Mouse (Mus musculus) MEL (cell line): Measurements from ENCODE around the gene Slc25a45. TPM values are rescaled to one million over a fixed set of nuclear protein-coding genes. Genes with fewer than 3 reads are reported as not detected.

Source experiments
- DNase-seq: peaks from one replicate; pipeline ENCODE4 v3.0.0; 2011; ENCODE audit warnings: low read depth, low spot score
- H3K27ac ChIP-seq: 2 replicates; pipeline ENCODE4 v1.5.1; 2012; ENCODE audit warnings: low read depth, mild to moderate bottlenecking, control low read depth, low read length, moderate library complexity; ENCODE audit not compliant: control insufficient read depth
- H3K27me3 ChIP-seq, 2 experiments: fragments of 150-350 bp in 1 of 2; sonication (generic) in 1 of 2; 2 replicates each; pipeline ENCODE4 v1.6.1; 2012; ENCODE audit warnings: low read length in 2 of 2, mild to moderate bottlenecking in 2 of 2, improper control_type of control experiment in 1 of 2, moderate library complexity in 1 of 2; ENCODE audit not compliant: insufficient read depth in 2 of 2, control insufficient read depth in 1 of 2
- H3K36me3 ChIP-seq, 2 experiments: 2 replicates each; pipeline ENCODE4 v1.6.1; 2012 to 2014; ENCODE audit warnings: low read length in 2 of 2, improper control_type of control experiment in 1 of 2, inconsistent platforms in 1 of 2, mild to moderate bottlenecking in 1 of 2; ENCODE audit not compliant: insufficient read depth in 2 of 2, control insufficient read depth in 1 of 2
- H3K4me1 ChIP-seq, 2 experiments: fragments of 150-350 bp in 1 of 2; sonication (generic) in 1 of 2; 2 replicates each; pipeline ENCODE4 v1.6.1; 2012; ENCODE audit warnings: low read length in 2 of 2, improper control_type of control experiment in 1 of 2, mild to moderate bottlenecking in 1 of 2; ENCODE audit not compliant: insufficient read depth in 2 of 2, control insufficient read depth in 1 of 2
- H3K4me3 ChIP-seq, 2 experiments: fragments of 150-350 bp in 1 of 2; sonication (generic) in 1 of 2; 2 replicates each; pipeline ENCODE4 v1.5.1; 2012; ENCODE audit warnings: low read depth in 2 of 2, low read length in 2 of 2, mild to moderate bottlenecking in 2 of 2, moderate library complexity in 2 of 2, control low read depth in 1 of 2, improper control_type of control experiment in 1 of 2; ENCODE audit not compliant: control insufficient read depth in 1 of 2, insufficient read depth in 1 of 2
- H3K79me2 ChIP-seq: 2 replicates; pipeline ENCODE4 v1.6.1; 2012; ENCODE audit warnings: mild to moderate bottlenecking, low read length, moderate library complexity; ENCODE audit not compliant: control insufficient read depth, poor library complexity, insufficient read depth
- H3K9ac ChIP-seq: 2 replicates; pipeline ENCODE4 v1.6.1; 2012; ENCODE audit warnings: low read depth, mild to moderate bottlenecking, control low read depth, low read length, moderate library complexity; ENCODE audit not compliant: control insufficient read depth, poor library complexity, severe bottlenecking
- H3K9me3 ChIP-seq: fragments of 150-350 bp; sonication (generic); replicated peaks from 2 replicates; pipeline ENCODE4 v1.6.1; 2012; ENCODE audit warnings: mild to moderate bottlenecking, low read length, improper control_type of control experiment, moderate library complexity; ENCODE audit not compliant: insufficient read depth
- BHLHE40 ChIP-seq: IDR thresholded peaks from 2 replicates; pipeline ENCODE4 v1.6.1; 2012; ENCODE audit warnings: low read depth, mild to moderate bottlenecking, inconsistent platforms, low read length, improper control_type of control experiment, borderline replicate concordance
- CHD2 ChIP-seq: IDR thresholded peaks from 2 replicates; pipeline ENCODE4 v1.6.1; 2011; ENCODE audit warnings: low read length, improper control_type of control experiment
- E2F4 ChIP-seq: IDR thresholded peaks from 2 replicates; pipeline ENCODE4 v1.6.1; 2011; ENCODE audit warnings: low read depth, low read length, improper control_type of control experiment, borderline replicate concordance
- GABPA ChIP-seq: IDR thresholded peaks from 2 replicates; pipeline ENCODE4 v1.6.1; 2012; ENCODE audit warnings: low read depth, mild to moderate bottlenecking, inconsistent platforms, low read length, improper control_type of control experiment, moderate library complexity
- HCFC1 ChIP-seq: IDR thresholded peaks from 2 replicates; pipeline ENCODE4 v1.6.1; 2012; ENCODE audit warnings: low read depth, mild to moderate bottlenecking, inconsistent platforms, low read length, improper control_type of control experiment, moderate library complexity
- JUND ChIP-seq: IDR thresholded peaks from 2 replicates; pipeline ENCODE4 v1.6.1; 2011; ENCODE audit warnings: low read depth, mild to moderate bottlenecking, improper control_type of control experiment, low read length
- KAT2A ChIP-seq: conservative IDR thresholded peaks from 2 replicates; pipeline ENCODE4 v1.6.1; 2012; ENCODE audit warnings: low read depth, low read length, improper control_type of control experiment, inconsistent platforms
- MAFK ChIP-seq: IDR thresholded peaks from 2 replicates; pipeline ENCODE4 v1.6.1; 2011; ENCODE audit warnings: low read depth, mild to moderate bottlenecking, low read length, improper control_type of control experiment, borderline replicate concordance
- MAX ChIP-seq: IDR thresholded peaks from 2 replicates; pipeline ENCODE4 v1.6.1; 2011; ENCODE audit warnings: low read length, improper control_type of control experiment
- MAZ ChIP-seq: IDR thresholded peaks from 2 replicates; pipeline ENCODE4 v1.6.1; 2012; ENCODE audit warnings: low read depth, mild to moderate bottlenecking, inconsistent platforms, low read length, improper control_type of control experiment
- MEF2A ChIP-seq: IDR thresholded peaks from 2 replicates; pipeline ENCODE4 v1.6.1; 2014; ENCODE audit warnings: low read depth, mild to moderate bottlenecking, inconsistent platforms, low read length, improper control_type of control experiment; ENCODE audit not compliant: poor library complexity, insufficient replicate concordance, severe bottlenecking; ENCODE audit errors: extremely low read depth
- MXI1 ChIP-seq: IDR thresholded peaks from 2 replicates; pipeline ENCODE4 v1.6.1; 2011; ENCODE audit warnings: mild to moderate bottlenecking, low read depth, low read length, improper control_type of control experiment
- MYC ChIP-seq: IDR thresholded peaks from 2 replicates; pipeline ENCODE4 v1.6.1; 2011; ENCODE audit warnings: low read depth, mild to moderate bottlenecking, low read length, improper control_type of control experiment, moderate library complexity
- NELFE ChIP-seq: IDR thresholded peaks from 2 replicates; pipeline ENCODE4 v1.6.1; 2011; ENCODE audit warnings: low read depth, low read length, improper control_type of control experiment
- NRF1 ChIP-seq: IDR thresholded peaks from 2 replicates; pipeline ENCODE4 v1.6.1; 2014; ENCODE audit warnings: low read depth, mild to moderate bottlenecking, inconsistent platforms, low read length, improper control_type of control experiment, moderate library complexity; ENCODE audit not compliant: poor library complexity, insufficient read depth, severe bottlenecking
- POLR2A ChIP-seq, 2 experiments: IDR thresholded peaks; 2 replicates each; pipeline ENCODE4 v1.6.1; 2011 to 2012; ENCODE audit warnings: low read length in 2 of 2, mild to moderate bottlenecking in 2 of 2, control low read depth in 1 of 2, improper control_type of control experiment in 1 of 2, low read depth in 1 of 2, moderate library complexity in 1 of 2; ENCODE audit not compliant: control insufficient read depth in 1 of 2, insufficient read depth in 1 of 2, poor library complexity in 1 of 2
- POLR2AphosphoS2 ChIP-seq: IDR thresholded peaks from 2 replicates; pipeline ENCODE4 v1.6.1; 2011; ENCODE audit warnings: low read length, improper control_type of control experiment
- RAD21 ChIP-seq: IDR thresholded peaks from 2 replicates; pipeline ENCODE4 v1.6.1; 2011; ENCODE audit warnings: mild to moderate bottlenecking, low read depth, low read length, improper control_type of control experiment
- SIN3A ChIP-seq: IDR thresholded peaks from 2 replicates; pipeline ENCODE4 v1.6.1; 2012; ENCODE audit warnings: low read length, improper control_type of control experiment, inconsistent platforms
- TAL1 ChIP-seq: IDR thresholded peaks from 2 replicates; pipeline ENCODE4 v1.6.1; 2012; ENCODE audit warnings: mild to moderate bottlenecking, inconsistent platforms, low read length, moderate library complexity, mixed read lengths
- TBP ChIP-seq: IDR thresholded peaks from 2 replicates; pipeline ENCODE4 v1.8.0; 2011; ENCODE audit warnings: low read depth, low read length, improper control_type of control experiment
- USF1 ChIP-seq: IDR thresholded peaks from 2 replicates; pipeline ENCODE4 v1.6.1; 2014; ENCODE audit warnings: low read depth, mild to moderate bottlenecking, inconsistent platforms, low read length, improper control_type of control experiment, moderate library complexity
- USF2 ChIP-seq, 2 experiments: IDR thresholded peaks; 2 replicates each; pipeline ENCODE4 v1.6.1; 2011 to 2012; ENCODE audit warnings: improper control_type of control experiment in 2 of 2, low read length in 2 of 2, borderline replicate concordance in 1 of 2, inconsistent platforms in 1 of 2, low read depth in 1 of 2, mild to moderate bottlenecking in 1 of 2; ENCODE audit not compliant: insufficient read depth in 1 of 2
- ZKSCAN1 ChIP-seq: IDR thresholded peaks from 2 replicates; pipeline ENCODE4 v1.6.1; 2012; ENCODE audit warnings: low read depth, mild to moderate bottlenecking, inconsistent platforms, low read length, improper control_type of control experiment, moderate library complexity
- ZMIZ1 ChIP-seq: IDR thresholded peaks from 2 replicates; pipeline ENCODE4 v1.6.1; 2012; ENCODE audit warnings: low read depth, mild to moderate bottlenecking, inconsistent platforms, low read length, improper control_type of control experiment, moderate library complexity
- ZNF384 ChIP-seq: IDR thresholded peaks from 2 replicates; pipeline ENCODE4 v1.6.1; 2012; ENCODE audit warnings: low read depth, mild to moderate bottlenecking, inconsistent platforms, low read length, improper control_type of control experiment
- polyA plus RNA-seq, 2 experiments: library from polyadenylated mRNA; stranded (reverse) in 1 of 2; unstranded in 1 of 2; fragments of >175 nt in 1 of 2; fragments of >200 nt in 1 of 2; gene quantifications; 2 replicates each; pipeline versions ENCODE4 v1.2.1 to v1.2.4; 2012; ENCODE audit warnings: low replicate concordance in 2 of 2, low read depth in 1 of 2; ENCODE audit not compliant: insufficient read length in 2 of 2, insufficient read depth in 1 of 2, missing spikeins in 1 of 2
- total RNA-seq: library from RNA; depleted of rRNA; stranded (reverse); fragments of 300-350 nt; gene quantifications from 2 replicates; pipeline ENCODE4 v1.2.3, GENCODE M21; 2012

Gene Slc25a45
- total and polyA plus RNA-seq, 3 experiments, result 23.5 to 30.7 TPM; not detected in 1

DNA sequence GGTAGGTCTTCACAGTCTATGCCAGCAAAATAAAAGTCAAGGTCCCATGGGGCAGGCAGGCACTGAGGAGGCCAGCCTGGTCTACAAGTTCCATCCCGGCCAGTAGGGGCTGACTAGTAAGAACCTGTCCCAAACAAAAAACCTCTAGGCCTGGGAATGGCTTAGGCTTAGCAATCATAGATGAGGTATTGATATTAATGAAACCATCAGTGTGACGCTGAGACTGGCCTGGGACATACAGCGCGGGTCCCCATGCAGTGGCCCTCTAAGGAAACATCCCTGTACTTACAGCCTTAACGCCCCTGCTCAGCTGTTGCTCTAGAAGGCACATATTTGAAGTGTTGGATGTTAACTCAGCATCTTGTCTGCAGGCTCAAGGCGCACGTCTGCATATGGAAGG is 48.7 kb upstream of the Slc25a45 start:
- no peaks in the 10 kb centered on the region for H3K79me2 ChIP-seq
- no peak overlapping the region for H3K27ac ChIP-seq
- no peaks in the 10 kb centered on the region for H3K27me3 ChIP-seq
- H3K4me3 ChIP-seq, result no peak overlapping the region
- H3K9ac ChIP-seq, result no peak overlapping the region
- H3K36me3 ChIP-seq, result peaks cover 0 to 18% of the 10 kb centered on the region in 2 experiments; a peak in 2 of 4 replicates
- no peak for DNase-seq
- TF ChIP-seq GABPA (no peak), JUND (no peak), BHLHE40 (no peak), SIN3A (no peak), POLR2A (IDR thresholded peaks at IDR 0.05; ENCODE audit: control insufficient read depth in 1 of 2, insufficient read depth in 1 of 2, low read depth in 1 of 2, low read length in 2 of 2, poor library complexity in 1 of 2) (no peak), CHD2 (no peak), POLR2AphosphoS2 (no peak), MAFK (no peak), MEF2A (no peak)
- no peaks in the 10 kb centered on the region for H3K4me1 ChIP-seq
- no peaks in the 10 kb centered on the region for H3K9me3 ChIP-seq

DNA sequence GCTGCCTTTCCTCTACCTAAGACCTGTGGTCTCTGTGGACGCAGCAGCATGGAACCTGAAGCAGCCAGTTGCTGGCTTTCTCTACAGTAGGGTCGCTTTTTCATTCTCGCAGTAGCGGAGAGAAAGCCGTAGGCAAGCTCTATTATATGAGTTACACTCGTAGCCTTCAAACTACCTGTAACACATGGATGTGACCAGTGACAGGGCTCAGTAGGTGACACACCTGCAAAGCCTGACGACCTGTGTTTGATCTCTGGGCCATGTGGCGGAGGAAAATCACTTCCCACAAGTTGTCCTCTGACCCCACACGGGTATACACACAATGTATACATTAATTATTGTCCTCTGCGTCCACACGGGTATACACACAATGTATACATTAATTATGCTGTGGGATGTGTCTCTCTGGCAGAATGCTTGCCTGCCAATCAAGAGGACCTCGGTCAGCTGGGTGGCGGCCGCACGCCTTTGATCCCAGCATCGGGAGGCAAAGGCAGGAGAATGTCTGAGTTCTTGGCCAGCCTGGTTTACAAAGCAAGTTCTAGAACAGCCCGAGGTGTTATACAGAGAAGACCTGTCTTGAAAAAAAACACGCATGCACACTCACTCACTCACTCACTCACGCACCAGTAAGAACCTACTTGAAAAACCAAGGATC is 47.5 kb upstream of the Slc25a45 start:
- Histone ChIP-seq H3K4me1 (no peaks in the 10 kb centered on the region), H3K9ac (no peak overlapping the region), H3K36me3 (peaks cover 0 to 18% of the 10 kb centered on the region in 2 experiments; a peak in 2 of 4 replicates), H3K9me3 (no peaks in the 10 kb centered on the region), H3K79me2 (no peaks in the 10 kb centered on the region), H3K27me3 (no peaks in the 10 kb centered on the region), H3K27ac (no peak overlapping the region), H3K4me3 (no peak overlapping the region)
- no peak for TF ChIP-seq POLR2A (IDR thresholded peaks at IDR 0.05; ENCODE audit: control insufficient read depth in 1 of 2, insufficient read depth in 1 of 2, low read depth in 1 of 2, low read length in 2 of 2, poor library complexity in 1 of 2)
- no peak for TF ChIP-seq TAL1
- TF ChIP-seq RAD21, result no peak
- TF ChIP-seq NRF1, result no peak
- TF ChIP-seq MXI1, result no peak
- TF ChIP-seq TBP, result no peak
- no peak for TF ChIP-seq E2F4
- no peak for TF ChIP-seq MAX
- TF ChIP-seq MAFK, result no peak
- TF ChIP-seq HCFC1, result no peak
- TF ChIP-seq ZKSCAN1, result no peak
- TF ChIP-seq USF2 (IDR thresholded peaks at IDR 0.05; ENCODE audit: borderline replicate concordance in 1 of 2, insufficient read depth in 1 of 2, low read depth in 1 of 2, low read length in 2 of 2), result no peak
- no peak for TF ChIP-seq ZMIZ1
- TF ChIP-seq USF1, result no peak
- no peak for TF ChIP-seq JUND
- no peak for TF ChIP-seq ZNF384
- no peak for TF ChIP-seq KAT2A
- no peak for TF ChIP-seq MAZ
- TF ChIP-seq NELFE, result no peak
- no peak for TF ChIP-seq MYC
- no peak for DNase-seq
